In the genomic region with DNA sequence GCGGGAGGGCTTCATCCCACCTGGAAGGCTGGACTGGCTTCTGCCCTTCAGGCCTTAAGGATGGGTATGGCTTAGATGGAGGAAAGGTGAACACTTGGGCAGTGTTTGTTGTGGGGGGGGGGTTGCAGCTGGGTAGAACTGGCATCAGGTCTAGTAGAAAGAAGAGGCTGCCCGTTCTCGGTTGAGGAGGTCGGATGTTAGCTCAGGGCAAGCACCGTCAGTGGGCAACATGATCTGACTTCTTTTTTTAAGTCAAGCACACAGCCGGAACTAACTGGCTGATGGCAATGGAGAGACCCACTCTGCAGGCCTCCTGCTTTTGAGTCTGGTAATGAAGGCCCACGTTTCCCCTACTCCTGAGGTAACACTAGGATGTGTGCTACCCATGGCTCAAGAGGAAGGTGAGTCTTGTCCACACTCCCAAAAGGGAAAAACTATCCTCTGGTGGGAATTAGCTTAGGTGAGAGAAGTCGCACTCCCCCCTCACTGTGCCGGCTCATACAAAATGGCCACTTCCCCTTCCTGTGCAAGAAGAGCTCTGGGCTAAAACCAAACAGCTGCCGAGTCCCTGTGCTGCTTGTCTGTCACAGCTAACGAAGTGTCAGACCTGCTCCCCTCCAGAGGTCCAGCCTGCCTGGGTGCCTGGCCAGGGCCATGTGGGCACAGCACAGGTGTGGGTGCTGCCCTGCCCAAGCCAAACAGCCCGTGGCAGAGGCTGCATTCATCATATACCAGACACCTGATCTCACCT, we compare ENCODE assay signal across 8 mouse cellular contexts.
DNase-seq lines count a peak whose midpoint lies in the region; ATAC-seq and TF ChIP-seq lines count a peak whose summit lies in the region.

No protein-coding gene starts in this region.

- TF ChIP-seq POLR2A in CH12.LX (IDR thresholded peaks at IDR 0.05; ENCODE audit: low read depth, low read length): no peak
- TF ChIP-seq POLR2A in olfactory bulb, adult 2 months (IDR thresholded peaks at IDR 0.05; ENCODE audit: insufficient read depth, low read depth, low read length): no peak
- TF ChIP-seq POLR2A in lung, adult 2 months (IDR thresholded peaks at IDR 0.05; ENCODE audit: borderline replicate concordance, extremely low read depth, low read depth, low read length): no peak

- 0 out of 2 replicates have a peak, but pooled peaks cover 4% of the 10 kb centered on the region for H3K36me3 ChIP-seq in intestine, embryonic 15.5 days
- no peaks in the 10 kb centered on the region for H3K36me3 ChIP-seq in intestine, embryonic 16.5 days (ENCODE audit: control insufficient read depth, insufficient read depth, low read length)
- H3K36me3 ChIP-seq in CH12.LX (replicated peaks in 1 of 2; ENCODE audit: control insufficient read depth in 1 of 2, insufficient read depth in 1 of 2, low read length in 1 of 2): peaks cover 18 to 82% of the 10 kb centered on the region in 2 experiments
- peaks cover 4% of the 10 kb centered on the region; the same call in 1 of the 2 replicates for H3K36me3 ChIP-seq in hindbrain, embryonic 13.5 days

- TF ChIP-seq RAD21 in CH12.LX (IDR thresholded peaks at IDR 0.05; ENCODE audit: low read depth, low read length): no peak

- dilution Hi-C loops in CH12.LX (cut with MboI; ENCODE audit: extremely low pct_ligation_motif_present, extremely low pct_unique_long_range_greater_than_20kb, low sequenced_read_pairs): no loop called here

- no peaks in the 10 kb centered on the region for H3K9me3 ChIP-seq in intestine, embryonic 15.5 days
- H3K9me3 ChIP-seq in intestine, embryonic 16.5 days (ENCODE audit: control insufficient read depth, low read length): no peaks in the 10 kb centered on the region
- H3K9me3 ChIP-seq in CH12.LX (replicated peaks; ENCODE audit: low read length): no peaks in the 10 kb centered on the region
- H3K9me3 ChIP-seq in hindbrain, embryonic 13.5 days: no peaks in the 10 kb centered on the region

- WGBS in intestine, embryonic 15.5 days: 69% methylated on average over 12 of the region's 12 CpGs
- 69% methylated on average over 12 of the region's 12 CpGs for WGBS in intestine, embryonic 16.5 days
- 75% methylated on average over 12 of the region's 12 CpGs for WGBS in hindbrain, embryonic 13.5 days
- WGBS in olfactory bulb, adult 2 months: 71% methylated on average over 12 of the region's 12 CpGs
- 45% methylated on average over 12 of the region's 12 CpGs for WGBS in lung, adult 2 months

- H3K4me2 ChIP-seq in intestine, embryonic 15.5 days (replicated peaks): no peak overlapping the region
- H3K4me2 ChIP-seq in intestine, embryonic 16.5 days (ENCODE audit: low read depth, low read length): no peak overlapping the region
- no peak overlapping the region for H3K4me2 ChIP-seq in CH12.LX (ENCODE audit: insufficient read depth, low read depth, poor library complexity, severe bottlenecking)
- H3K4me2 ChIP-seq in hindbrain, embryonic 13.5 days: no peak overlapping the region

- peaks cover 23% of the 10 kb centered on the region for H3K4me1 ChIP-seq in intestine, embryonic 15.5 days (replicated peaks)
- peaks cover 31% of the 10 kb centered on the region for H3K4me1 ChIP-seq in intestine, embryonic 16.5 days (ENCODE audit: control insufficient read depth, insufficient read depth, low read length)
- peaks cover 11 to 35% of the 10 kb centered on the region in 2 experiments for H3K4me1 ChIP-seq in CH12.LX (ENCODE audit: control insufficient read depth in 1 of 2, insufficient read depth in 2 of 2)
- peaks cover 95% of the 10 kb centered on the region for H3K4me1 ChIP-seq in hindbrain, embryonic 13.5 days (replicated peaks)
- H3K4me1 ChIP-seq in olfactory bulb, adult 2 months (ENCODE audit: control insufficient read depth, insufficient read depth, low read length): peaks cover 79% of the 10 kb centered on the region
- H3K4me1 ChIP-seq in lung, adult 2 months (ENCODE audit: control insufficient read depth, insufficient read depth, low read length): peaks cover 38% of the 10 kb centered on the region

- no peaks in the 10 kb centered on the region for H3K79me2 ChIP-seq in CH12.LX (replicated peaks; ENCODE audit: control insufficient read depth, extremely low read depth, insufficient read depth, poor library complexity, severe bottlenecking)

- no peaks in the 10 kb centered on the region for H3K27me3 ChIP-seq in intestine, embryonic 15.5 days (replicated peaks)
- H3K27me3 ChIP-seq in intestine, embryonic 16.5 days (replicated peaks; ENCODE audit: control insufficient read depth, insufficient read depth, low read length): no peaks in the 10 kb centered on the region
- H3K27me3 ChIP-seq in CH12.LX (replicated peaks): no peaks in the 10 kb centered on the region
- H3K27me3 ChIP-seq in hindbrain, embryonic 13.5 days: no peaks in the 10 kb centered on the region

- TF ChIP-seq EP300 in CH12.LX (IDR thresholded peaks at IDR 0.05; ENCODE audit: low read length): no peak

- DNase-seq in 416B (ENCODE audit: low read depth): peak; percentile 58
- DNase-seq in CH12.LX (ENCODE audit: extremely low read depth): peak; percentile 34
- no peak for DNase-seq in MN1 (ENCODE audit: low spot score)
- DNase-seq in lung, adult 2 months: no peak

- no peak overlapping the region for H3K4me3 ChIP-seq in intestine, embryonic 15.5 days (replicated peaks)
- no peak overlapping the region for H3K4me3 ChIP-seq in intestine, embryonic 16.5 days (ENCODE audit: low read length)
- H3K4me3 ChIP-seq in CH12.LX (replicated peaks in 1 of 3; ENCODE audit: low read depth in 2 of 3, low read length in 2 of 3, poor library complexity in 1 of 3): no peak overlapping the region
- no peak overlapping the region for H3K4me3 ChIP-seq in hindbrain, embryonic 13.5 days
- H3K4me3 ChIP-seq in olfactory bulb, adult 2 months (ENCODE audit: insufficient read depth, low read depth, low read length): no peak overlapping the region
- no peak overlapping the region for H3K4me3 ChIP-seq in lung, adult 2 months (replicated peaks; ENCODE audit: extremely low read depth, low read depth, low read length)

- peak; percentile 30; the same call in 1 of the 2 replicates for ATAC-seq in intestine, embryonic 15.5 days
- no peak for ATAC-seq in intestine, embryonic 16.5 days
- ATAC-seq in hindbrain, embryonic 13.5 days (ENCODE audit: low FRiP score): no peak

- TF ChIP-seq CTCF in CH12.LX (conservative IDR thresholded peaks at IDR 0.05 in 1 of 2, IDR thresholded peaks at IDR 0.05 in 1 of 2; ENCODE audit: low read depth in 2 of 2, low read length in 2 of 2): no peak
- TF ChIP-seq CTCF in olfactory bulb, adult 2 months (IDR thresholded peaks at IDR 0.05; ENCODE audit: insufficient read depth, low read depth, low read length): no peak
- no peak for TF ChIP-seq CTCF in lung, adult 2 months (IDR thresholded peaks at IDR 0.05; ENCODE audit: insufficient read depth, low read length)

- in situ Hi-C loops in CH12.LX (cut with MboI; ENCODE audit: low pct_ligation_motif_present, low pct_unique_long_range_greater_than_20kb, low sequenced_read_pairs): no loop called here

- no peak overlapping the region for H3K9ac ChIP-seq in intestine, embryonic 15.5 days
- no peak overlapping the region for H3K9ac ChIP-seq in intestine, embryonic 16.5 days (ENCODE audit: low read depth, low read length)
- H3K9ac ChIP-seq in CH12.LX (ENCODE audit: insufficient read depth, low read depth): no peak overlapping the region
- 0 out of 2 replicates have a peak overlapping the region, but pooled peaks have one; percentile 14 for H3K9ac ChIP-seq in hindbrain, embryonic 13.5 days

- H3K27ac ChIP-seq in intestine, embryonic 15.5 days: no peak overlapping the region
- no peak overlapping the region for H3K27ac ChIP-seq in intestine, embryonic 16.5 days (ENCODE audit: low read length)
- H3K27ac ChIP-seq in CH12.LX (ENCODE audit: insufficient read depth, low read depth): no peak overlapping the region
- peak overlapping the region; percentile 45 for H3K27ac ChIP-seq in hindbrain, embryonic 13.5 days
- H3K27ac ChIP-seq in olfactory bulb, adult 2 months (ENCODE audit: insufficient read depth, low read depth, low read length): peak overlapping the region; percentile 62

TF ChIP-seq in CH12.LX, 34 proteins besides CTCF, POLR2A, EP300 and RAD21:
- no peak for TF ChIP-seq ETS1 (conservative IDR thresholded peaks at IDR 0.05; ENCODE audit: low read depth, low read length)
- no peak for TF ChIP-seq SMC3 (IDR thresholded peaks at IDR 0.05; ENCODE audit: low read depth, low read length)
- no peak for TF ChIP-seq USF2 (conservative IDR thresholded peaks at IDR 0.05; ENCODE audit: low read depth, low read length)
- TF ChIP-seq MXI1 (IDR thresholded peaks at IDR 0.05; ENCODE audit: low read depth, low read length): no peak
- TF ChIP-seq USF1 (IDR thresholded peaks at IDR 0.05; ENCODE audit: low read depth, low read length): no peak
- TF ChIP-seq MYC (IDR thresholded peaks at IDR 0.05; ENCODE audit: low read depth, low read length): no peak
- no peak for TF ChIP-seq IRF4 (IDR thresholded peaks at IDR 0.05; ENCODE audit: low read depth, low read length)
- TF ChIP-seq SIN3A (IDR thresholded peaks at IDR 0.05; ENCODE audit: low read length): no peak
- no peak for TF ChIP-seq KAT2A (IDR thresholded peaks at IDR 0.05; ENCODE audit: insufficient replicate concordance, low read length)
- no peak for TF ChIP-seq CHD2 (IDR thresholded peaks at IDR 0.05; ENCODE audit: low read length)
- TF ChIP-seq TBP (conservative IDR thresholded peaks at IDR 0.05; ENCODE audit: low read depth, low read length): no peak
- TF ChIP-seq JUND (conservative IDR thresholded peaks at IDR 0.05; ENCODE audit: low read depth, low read length): no peak
- TF ChIP-seq MAFK (IDR thresholded peaks at IDR 0.05; ENCODE audit: insufficient replicate concordance, low read length): no peak
- no peak for TF ChIP-seq MAZ (IDR thresholded peaks at IDR 0.05; ENCODE audit: low read depth, low read length)
- no peak for TF ChIP-seq E2F4 (IDR thresholded peaks at IDR 0.05; ENCODE audit: insufficient replicate concordance, low read depth, low read length)
- no peak for TF ChIP-seq CHD1 (IDR thresholded peaks at IDR 0.05; ENCODE audit: low read depth, low read length)
TF ChIP-seq in CH12.LX: peak in this region for 0.

Comparison
In these comparisons a context has a peak if more than half of its experiments do, and no peak if none do; other contexts are left out.
1. H3K27ac ChIP-seq: peak in hindbrain, embryonic 13.5 days (single experiment) and olfactory bulb, adult 2 months (single experiment); none in intestine, embryonic 15.5 days (single experiment), intestine, embryonic 16.5 days (single experiment) and CH12.LX (single experiment).
2. DNase-seq: peak in 416B (single experiment) and CH12.LX (single experiment); none in MN1 (single experiment) and lung, adult 2 months (single experiment).